Comparison of ENCODE assay signal across 8 mouse cellular contexts in the genomic region with DNA sequence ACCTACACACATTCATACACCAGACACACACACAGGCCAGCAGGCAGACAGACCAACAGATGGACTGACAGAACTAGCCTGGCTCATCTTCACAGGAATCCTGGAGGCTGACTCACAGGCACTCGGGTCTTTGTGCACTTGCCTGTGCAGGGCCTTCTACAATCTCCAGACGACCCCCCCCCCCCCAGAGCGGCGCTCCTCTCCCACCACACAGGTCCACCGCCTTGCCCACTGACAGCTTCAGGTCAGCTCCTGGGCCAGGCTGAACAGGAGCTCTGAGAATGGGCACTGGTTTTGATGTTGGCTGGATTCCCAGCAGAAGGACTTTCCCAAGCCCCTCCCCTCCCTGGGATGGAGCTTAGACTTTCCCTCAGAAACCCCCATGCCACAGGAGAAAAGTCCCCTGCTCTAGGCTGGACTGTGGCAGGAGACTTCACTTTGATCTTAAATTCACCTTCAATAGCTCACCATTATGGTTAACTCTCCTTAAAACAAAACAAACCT. TPM values are rescaled to one million over a fixed set of nuclear protein-coding genes. Genes with fewer than 3 reads are reported as not detected.
DNase-seq lines count a peak whose midpoint lies in the region; ATAC-seq and TF ChIP-seq lines count a peak whose summit lies in the region.

No protein-coding gene starts in this region.

- peak overlapping the region; percentile 28; the same call in 1 of the 2 replicates for H3K4me3 ChIP-seq in heart, embryonic 10.5 days
- H3K4me3 ChIP-seq in intestine, embryonic 14.5 days (ENCODE audit: low read depth, low read length) = no peak overlapping the region
- peak overlapping the region; percentile 21 for H3K4me3 ChIP-seq in small intestine, adult 2 months (ENCODE audit: low read depth, low read length)

- no peak for TF ChIP-seq POLR2A in small intestine, adult 2 months (IDR thresholded peaks at IDR 0.05; ENCODE audit: low read depth, low read length)

- no peak for ATAC-seq in intestine, embryonic 14.5 days (replicated peaks; ENCODE audit: low FRiP score, low TSS enrichment, low read depth)

- H3K9me3 ChIP-seq in heart, embryonic 10.5 days = no peaks in the 10 kb centered on the region
- H3K9me3 ChIP-seq in intestine, embryonic 14.5 days (ENCODE audit: control insufficient read depth, low read length) = no peaks in the 10 kb centered on the region

- peak overlapping the region; percentile 75 for H3K27ac ChIP-seq in heart, embryonic 10.5 days
- H3K27ac ChIP-seq in intestine, embryonic 14.5 days (ENCODE audit: low read depth) = no peak overlapping the region
- peak overlapping the region; percentile 15; the same call in 1 of the 2 replicates for H3K27ac ChIP-seq in small intestine, adult 2 months (ENCODE audit: insufficient read depth, low read depth, low read length)

- WGBS in heart, embryonic 10.5 days = 30% methylated on average over 5 of the region's 5 CpGs
- 36% methylated on average over 5 of the region's 5 CpGs for whole genome bisulfite sequencing in intestine, embryonic 14.5 days
- WGBS in small intestine, adult 2 months = 28% methylated on average over 5 of the region's 5 CpGs

- H3K4me1 ChIP-seq in heart, embryonic 10.5 days = peaks cover 63% of the 10 kb centered on the region
- peaks cover 58% of the 10 kb centered on the region for H3K4me1 ChIP-seq in intestine, embryonic 14.5 days (replicated peaks; ENCODE audit: control insufficient read depth, insufficient read depth, low read length)
- H3K4me1 ChIP-seq in small intestine, adult 2 months (ENCODE audit: control insufficient read depth, insufficient read depth, insufficient read length, low read length) = peaks cover 27% of the 10 kb centered on the region

- no peak for DNase-seq in heart, embryonic 10.5 days (ENCODE audit: low spot score)
- DNase-seq in heart, adult 9 months (ENCODE audit: low spot score in 2 of 2) = no peak
- DNase-seq in retina, postnatal 1 day = peak; percentile 49
- no peak for DNase-seq in retina, embryonic 14.5 days (ENCODE audit: low spot score)
- no peak for DNase-seq in intestine, embryonic 14.5 days (ENCODE audit: low spot score)
- no peak for DNase-seq in gastrocnemius, adult 8-10 months (ENCODE audit: low spot score in 2 of 2)
- no peak for DNase-seq in spleen, postnatal 14 days (ENCODE audit: low spot score in 2 of 2)

- no peak for TF ChIP-seq CTCF in small intestine, adult 2 months (IDR thresholded peaks at IDR 0.05; ENCODE audit: extremely low read depth, insufficient read length, insufficient replicate concordance, low read depth, low read length)

- H3K27me3 ChIP-seq in heart, embryonic 10.5 days (ENCODE audit: insufficient read depth, poor library complexity, severe bottlenecking) = no peaks in the 10 kb centered on the region
- no peaks in the 10 kb centered on the region for H3K27me3 ChIP-seq in intestine, embryonic 14.5 days (replicated peaks; ENCODE audit: control insufficient read depth, insufficient read depth, low read length)
- no peaks in the 10 kb centered on the region for H3K27me3 ChIP-seq in small intestine, adult 2 months (ENCODE audit: control insufficient read depth, insufficient read depth, low read length)

- H3K4me2 ChIP-seq in intestine, embryonic 14.5 days (ENCODE audit: low read length) = peak overlapping the region; percentile 13; the same call in 1 of the 2 replicates

- peaks cover 33% of the 10 kb centered on the region for H3K36me3 ChIP-seq in heart, embryonic 10.5 days
- peaks cover 23% of the 10 kb centered on the region for H3K36me3 ChIP-seq in intestine, embryonic 14.5 days (ENCODE audit: control insufficient read depth, insufficient read depth, low read length)
- peaks cover 16% of the 10 kb centered on the region for H3K36me3 ChIP-seq in small intestine, adult 2 months (ENCODE audit: control insufficient read depth, insufficient read depth, low read length)

- H3K9ac ChIP-seq in intestine, embryonic 14.5 days (ENCODE audit: low read length) = no peak overlapping the region

RNA-seq across cellular contexts. Expression of gene Csrnp1, which starts 6.8 kb away (rescaled TPM):
- 7.5 and 8.0 TPM in 2 replicates for polyA plus RNA-seq in heart, embryonic 10.5 days (2016; fragmentation: Nextera tagmentation; extraction: Ambion mirVana)
- 1.4 and 1.8 TPM in 2 replicates for polyA plus RNA-seq in intestine, embryonic 14.5 days (2014; fragmentation: Nextera tagmentation; extraction: Ambion mirVana)
- polyA plus RNA-seq in small intestine, adult 2 months (2012; rRNA removed) = 18.2 and 28.3 TPM in 2 replicates
- total RNA-seq in gastrocnemius, adult 8-10 months (2022) = 10 to 100 TPM in 1 of 4 experiments, 1 to 10 TPM in 3; 3.6 to 10.2 (median 5.9) TPM

RNA-seq across cellular contexts. Expression of gene Ttc21a, which starts 40.2 kb away (rescaled TPM):
- 0.28 and 0.48 TPM in 2 replicates for polyA plus RNA-seq in heart, embryonic 10.5 days (2016; fragmentation: Nextera tagmentation; extraction: Ambion mirVana)
- polyA plus RNA-seq in intestine, embryonic 14.5 days (2014; fragmentation: Nextera tagmentation; extraction: Ambion mirVana) = 0.07 and 0.09 TPM in 2 replicates
- not detected in 2 replicates for polyA plus RNA-seq in small intestine, adult 2 months (2012; rRNA removed)
- not detected for total RNA-seq in gastrocnemius, adult 8-10 months (2022)

RNA-seq across cellular contexts. Expression of gene Gorasp1, which starts 40.2 kb away (rescaled TPM):
- 26.5 and 26.8 TPM in 2 replicates for polyA plus RNA-seq in heart, embryonic 10.5 days (2016; fragmentation: Nextera tagmentation; extraction: Ambion mirVana)
- 24.2 and 32.1 TPM in 2 replicates for polyA plus RNA-seq in intestine, embryonic 14.5 days (2014; fragmentation: Nextera tagmentation; extraction: Ambion mirVana)
- polyA plus RNA-seq in small intestine, adult 2 months (2012; rRNA removed) = 9.7 and 11.7 TPM in 2 replicates
- 10 to 100 TPM; 21.7 to 25.8 (median 24.7) TPM for total RNA-seq in gastrocnemius, adult 8-10 months (2022)

RNA-seq across cellular contexts. Expression of gene Xirp1, which starts 45.8 kb away (rescaled TPM):
- 41.1 and 90.1 TPM in 2 replicates for polyA plus RNA-seq in heart, embryonic 10.5 days (2016; fragmentation: Nextera tagmentation; extraction: Ambion mirVana)
- polyA plus RNA-seq in intestine, embryonic 14.5 days (2014; fragmentation: Nextera tagmentation; extraction: Ambion mirVana) = 0.03 TPM in 1 of 2 replicates, not detected in the other
- 0.13 TPM in 1 of 2 replicates, not detected in the other for polyA plus RNA-seq in small intestine, adult 2 months (2012; rRNA removed)
- total RNA-seq in gastrocnemius, adult 8-10 months (2022) = 100 to 1,000 TPM in 2 of 4 experiments, 10 to 100 TPM in 2; 68.7 to 171 (median 104) TPM
